15 mouse cellular contexts compared by ENCODE assay signal in genomic region chr12:87864048-87864447, GRCm38 (mm10). TPM values are rescaled to one million over a fixed set of nuclear protein-coding genes. Genes with fewer than 3 reads are reported as not detected.
"Had no signal": no experiment of that assay in that cellular context is flagged by ENCODE, and none has a peak within 500 bp of the region (broad histone marks: within the 10 kb centered on the region; RNA-seq: fewer than 3 reads in every experiment).

No protein-coding gene starts in this region.

RNA-seq across cellular contexts. Expression of gene Gm2016, which starts 9.8 kb away (rescaled TPM):
- total RNA-seq: megakaryocyte, adult 5-6 weeks; megakaryocyte-erythroid progenitor cell, adult 5-6 weeks had no signal
- polyA plus RNA-seq: liver, embryonic 16.5 days; lung, embryonic 14.5 days; midbrain, embryonic 10.5 days; midbrain, embryonic 13.5 days; midbrain, embryonic 16.5 days; neural tube, embryonic 11.5 days; neural tube, embryonic 13.5 days; neural tube, embryonic 15.5 days; small intestine, adult 2 months; stomach, embryonic 14.5 days; stomach, embryonic 16.5 days had no signal

RNA-seq across cellular contexts. Expression of gene Gm2001, which starts 21.9 kb away (rescaled TPM):
- total RNA-seq: megakaryocyte, adult 5-6 weeks; megakaryocyte-erythroid progenitor cell, adult 5-6 weeks had no signal
- polyA plus RNA-seq: liver, embryonic 16.5 days; lung, embryonic 14.5 days; midbrain, embryonic 10.5 days; midbrain, embryonic 13.5 days; midbrain, embryonic 16.5 days; neural tube, embryonic 11.5 days; neural tube, embryonic 13.5 days; neural tube, embryonic 15.5 days; small intestine, adult 2 months; stomach, embryonic 14.5 days; stomach, embryonic 16.5 days; thymus, postnatal 0 days had no signal

RNA-seq across cellular contexts. Expression of gene Gm2022, which starts 31.1 kb away (rescaled TPM):
- total RNA-seq: megakaryocyte, adult 5-6 weeks; megakaryocyte-erythroid progenitor cell, adult 5-6 weeks had no signal
- polyA plus RNA-seq: liver, embryonic 16.5 days; lung, embryonic 14.5 days; midbrain, embryonic 10.5 days; midbrain, embryonic 13.5 days; midbrain, embryonic 16.5 days; myocyte; neural tube, embryonic 11.5 days; neural tube, embryonic 13.5 days; neural tube, embryonic 15.5 days; small intestine, adult 2 months; stomach, embryonic 14.5 days; stomach, embryonic 16.5 days; thymus, postnatal 0 days had no signal

RNA-seq across cellular contexts. Expression of gene BB287469, which starts 47.7 kb away (rescaled TPM):
- total RNA-seq: megakaryocyte, adult 5-6 weeks; megakaryocyte-erythroid progenitor cell, adult 5-6 weeks had no signal
- polyA plus RNA-seq: lung, embryonic 14.5 days; midbrain, embryonic 10.5 days; midbrain, embryonic 13.5 days; midbrain, embryonic 16.5 days; myocyte; neural tube, embryonic 11.5 days; neural tube, embryonic 13.5 days; neural tube, embryonic 15.5 days; small intestine, adult 2 months; stomach, embryonic 14.5 days; stomach, embryonic 16.5 days; thymus, postnatal 0 days had no signal

RNA-seq across cellular contexts. Expression of gene Gm2035, which starts 55.6 kb away (rescaled TPM):
- total RNA-seq: megakaryocyte, adult 5-6 weeks; megakaryocyte-erythroid progenitor cell, adult 5-6 weeks had no signal
- polyA plus RNA-seq: liver, embryonic 16.5 days; lung, embryonic 14.5 days; midbrain, embryonic 10.5 days; midbrain, embryonic 13.5 days; midbrain, embryonic 16.5 days; myocyte; neural tube, embryonic 11.5 days; neural tube, embryonic 13.5 days; neural tube, embryonic 15.5 days; small intestine, adult 2 months; stomach, embryonic 14.5 days; stomach, embryonic 16.5 days; thymus, postnatal 0 days had no signal
